Mouse (Mus musculus) limb, embryonic 14.5 days (tissue): Measurements from ENCODE around the gene Palld. TPM values are rescaled to one million over a fixed set of nuclear protein-coding genes. Genes with fewer than 3 reads are reported as not detected.

Source experiments
- ATAC-seq: fragments of 200-750 bp; cut with Nextera tagmentation; 2 replicates; pipeline ENCODE4 v1.8.0; 2017; ENCODE audit warnings: low read depth, moderate number of reproducible peaks, moderate TSS enrichment; ENCODE audit not compliant: low FRiP score
- DNase-seq: peaks from one replicate; pipeline ENCODE4 v3.0.0-alpha.2; 2015; ENCODE audit warnings: low spot score
- H3K27ac ChIP-seq: fragments of 300-500 bp; sonication (generic); replicated peaks from 2 replicates; pipeline ENCODE4 v1.5.1; 2014; ENCODE audit warnings: low read depth, mild to moderate bottlenecking, low read length, moderate library complexity, mixed read lengths
- H3K27me3 ChIP-seq: fragments of 300-500 bp; sonication (generic); 2 replicates; pipeline ENCODE4 v1.6.1; 2014; ENCODE audit warnings: low read length, mixed read lengths; ENCODE audit not compliant: control insufficient read depth, insufficient read depth
- H3K36me3 ChIP-seq: fragments of 300-500 bp; sonication (generic); 2 replicates; pipeline ENCODE4 v1.6.1; 2014; ENCODE audit warnings: mild to moderate bottlenecking, low read length, moderate library complexity, mixed read lengths; ENCODE audit not compliant: control insufficient read depth, insufficient read depth
- H3K4me1 ChIP-seq: fragments of 300-500 bp; sonication (generic); 2 replicates; pipeline ENCODE4 v1.6.1; 2014; ENCODE audit warnings: antibody characterized with exemption, low read length, mixed read lengths; ENCODE audit not compliant: control insufficient read depth, insufficient read depth
- H3K4me2 ChIP-seq: fragments of 300-500 bp; sonication (generic); replicated peaks from 2 replicates; pipeline ENCODE4 v1.6.1; 2014; ENCODE audit warnings: low read depth, mild to moderate bottlenecking, low read length, moderate library complexity; ENCODE audit not compliant: severe bottlenecking
- H3K4me3 ChIP-seq: fragments of 300-500 bp; sonication (generic); replicated peaks from 2 replicates; pipeline ENCODE4 v1.5.1; 2014; ENCODE audit warnings: low read length
- H3K9ac ChIP-seq: fragments of 300-500 bp; sonication (generic); 2 replicates; pipeline ENCODE4 v1.6.1; 2014; ENCODE audit warnings: mild to moderate bottlenecking, low read depth, low read length, moderate library complexity; ENCODE audit not compliant: severe bottlenecking
- H3K9me3 ChIP-seq: fragments of 300-500 bp; sonication (generic); 2 replicates; pipeline ENCODE4 v1.6.1; 2016; ENCODE audit warnings: low read length; ENCODE audit not compliant: control insufficient read depth
- POLR2A ChIP-seq: fragments of 200-500 bp; IDR thresholded peaks from 2 replicates; pipeline ENCODE4 v1.8.0; 2012; ENCODE audit warnings: inconsistent platforms, mild to moderate bottlenecking, moderate library complexity, borderline replicate concordance; ENCODE audit not compliant: insufficient read depth, insufficient read length; ENCODE audit errors: extremely low read depth
- WGBS: fragments of 180-500 bp; shearing (Covaris S2); extraction: QIAGEN DNeasy Blood & Tissue Kit; methylation state at CpG from one replicate; pipeline ENCODE4 v1.1.7; 2014; 5-methylcytosine and 5-hydroxymethylcytosine counted together
- polyA plus RNA-seq, 2 experiments: library from polyadenylated mRNA; depleted of rRNA in 1 of 2; stranded (reverse) in 1 of 2; unstranded in 1 of 2; fragments of >200 nt; fragmentation: Nextera tagmentation in 1 of 2; extraction: Ambion mirVana in 1 of 2; gene quantifications; 2 replicates each; pipeline versions ENCODE4 v1.2.1 to v1.2.3; 2012 to 2014

Gene Palld
- polyA plus RNA-seq, 2 experiments, result 61.4 to 99.0 TPM

GRCm38 (mm10) chr8:61691391-61691790 lies 211.1 kb downstream of the Palld start:
- DNase-seq, result no peak

DNA sequence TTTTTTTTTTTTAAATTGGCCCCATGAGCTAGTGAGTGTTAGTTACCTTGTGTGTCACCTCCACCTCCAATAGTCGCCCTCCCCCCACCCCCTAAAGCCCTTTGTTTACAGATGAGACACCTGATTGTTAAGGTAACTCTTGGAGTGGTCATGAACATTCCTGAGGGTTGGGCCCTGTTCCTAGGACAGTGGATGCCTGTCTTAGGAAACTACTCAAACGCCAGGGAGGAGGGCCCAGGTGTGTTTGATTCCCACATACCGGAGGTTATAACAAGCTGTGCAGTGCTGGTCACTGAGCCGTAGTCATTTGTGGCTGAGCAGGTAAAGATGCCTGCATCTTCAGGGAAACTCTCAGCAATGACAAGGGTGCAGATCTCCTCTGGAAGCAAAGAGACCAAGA lies 215.4 kb downstream of the Palld start:
- Histone ChIP-seq H3K36me3 (peaks cover 21% of the 10 kb centered on the region), H3K27ac (no peak overlapping the region), H3K9me3 (no peaks in the 10 kb centered on the region), H3K9ac (no peak overlapping the region), H3K4me1 (peaks cover 6% of the 10 kb centered on the region; the same call in 1 of the 2 replicates), H3K27me3 (no peaks in the 10 kb centered on the region), H3K4me3 (no peak overlapping the region), H3K4me2 (no peak overlapping the region)
- ATAC-seq, result no peak
- WGBS, result 54% methylated on average over 4 of the region's 4 CpGs
- TF ChIP-seq POLR2A, result no peak
- DNase-seq, result no peak

More at GRCm38 (mm10) chr8:61691391-61691790, 211.1 kb downstream of the Palld start:
- Histone ChIP-seq H3K4me2 (no peak overlapping the region), H3K36me3 (peaks cover 6% of the 10 kb centered on the region; the same call in 1 of the 2 replicates), H3K9me3 (no peaks in the 10 kb centered on the region), H3K4me1 (peaks cover 9% of the 10 kb centered on the region; the same call in 1 of the 2 replicates), H3K27ac (no peak overlapping the region), H3K9ac (no peak overlapping the region), H3K4me3 (no peak overlapping the region), H3K27me3 (no peaks in the 10 kb centered on the region)
- 35% methylated on average over 1 of the region's 1 CpGs for WGBS
- no peak for TF ChIP-seq POLR2A
- no peak for ATAC-seq

DNA sequence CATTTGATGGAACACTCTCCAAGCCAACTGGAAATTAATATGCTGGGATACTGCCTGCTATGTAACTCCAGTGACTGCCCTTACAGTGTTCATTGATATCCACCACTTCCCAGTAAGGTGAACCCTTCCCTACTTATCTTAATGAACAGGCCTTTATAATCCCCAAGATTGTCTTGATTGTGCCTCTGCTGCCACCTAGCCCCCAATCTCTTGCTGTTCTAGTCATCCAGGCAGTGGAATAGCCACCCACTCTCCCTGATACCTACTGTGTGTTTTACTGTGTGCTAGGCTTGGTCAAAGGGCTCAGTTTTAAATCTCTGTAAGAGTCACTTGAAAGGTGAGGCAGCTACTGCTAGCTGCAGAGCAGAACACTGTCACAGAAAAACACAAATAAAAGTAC lies 216.2 kb downstream of the Palld start:
- no peak overlapping the region for H3K4me3 ChIP-seq
- no peak overlapping the region for H3K9ac ChIP-seq
- no peaks in the 10 kb centered on the region for H3K27me3 ChIP-seq
- H3K4me1 ChIP-seq, result peaks cover 6% of the 10 kb centered on the region; the same call in 1 of the 2 replicates
- no peak overlapping the region for H3K27ac ChIP-seq
- ATAC-seq, result no peak
- peaks cover 21% of the 10 kb centered on the region for H3K36me3 ChIP-seq
- no peaks in the 10 kb centered on the region for H3K9me3 ChIP-seq
- no peak for DNase-seq
- TF ChIP-seq POLR2A, result no peak
- no peak overlapping the region for H3K4me2 ChIP-seq

- DNase-seq, result no peak
Measured at GRCm38 (mm10) chr8:61685280-61685679, 217.2 kb downstream of the Palld start.

GRCm38 (mm10) chr8:61684280-61684939 lies 218.1 kb downstream of the Palld start:
- no peak overlapping the region for H3K4me3 ChIP-seq
- H3K9me3 ChIP-seq, result no peaks in the 10 kb centered on the region
- DNase-seq, result peak; percentile 36
- H3K27ac ChIP-seq, result 0 out of 2 replicates have a peak overlapping the region, but pooled peaks have one; percentile 4
- H3K9ac ChIP-seq, result no peak overlapping the region
- H3K4me1 ChIP-seq, result peaks cover 6% of the 10 kb centered on the region; the same call in 1 of the 2 replicates
- WGBS, result 51% methylated on average over 4 of the region's 4 CpGs
- TF ChIP-seq POLR2A, result no peak
- peak; percentile 53 for ATAC-seq
- no peaks in the 10 kb centered on the region for H3K27me3 ChIP-seq
- H3K36me3 ChIP-seq, result peaks cover 21% of the 10 kb centered on the region
- no peak overlapping the region for H3K4me2 ChIP-seq

More at GRCm38 (mm10) chr8:61685280-61685679, 217.2 kb downstream of the Palld start:
- no peak for TF ChIP-seq POLR2A
- Histone ChIP-seq H3K27ac (no peak overlapping the region), H3K9ac (no peak overlapping the region), H3K4me2 (no peak overlapping the region), H3K4me1 (peaks cover 6% of the 10 kb centered on the region; the same call in 1 of the 2 replicates), H3K9me3 (no peaks in the 10 kb centered on the region), H3K27me3 (no peaks in the 10 kb centered on the region), H3K4me3 (no peak overlapping the region), H3K36me3 (peaks cover 21% of the 10 kb centered on the region)
- ATAC-seq, result no peak
- 95% methylated on average over 1 of the region's 1 CpGs for WGBS

DNA sequence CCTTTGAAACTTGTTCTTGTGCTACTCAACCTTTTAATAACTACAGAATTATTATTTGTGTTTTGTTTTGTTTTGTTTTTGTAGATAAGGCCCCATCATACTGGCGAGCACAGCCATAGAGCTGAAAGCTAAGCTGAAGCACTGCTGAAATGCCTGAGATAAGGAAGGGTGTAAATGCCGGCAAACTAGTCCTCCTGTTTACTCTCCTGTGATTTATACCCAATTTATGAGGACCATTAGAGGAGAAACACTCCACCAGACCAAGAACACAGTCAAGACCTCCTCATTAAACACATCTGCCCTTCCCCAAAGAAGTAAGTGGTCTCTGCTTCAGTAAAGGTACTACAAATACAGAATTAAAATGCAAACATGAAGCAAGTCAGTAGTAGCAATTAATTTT lies 219.6 kb downstream of the Palld start:
- Histone ChIP-seq H3K27ac (no peak overlapping the region), H3K4me3 (no peak overlapping the region), H3K4me1 (peaks cover 6% of the 10 kb centered on the region; the same call in 1 of the 2 replicates), H3K27me3 (no peaks in the 10 kb centered on the region), H3K36me3 (peaks cover 25% of the 10 kb centered on the region), H3K4me2 (no peak overlapping the region), H3K9me3 (no peaks in the 10 kb centered on the region), H3K9ac (no peak overlapping the region)
- no peak for TF ChIP-seq POLR2A
- 41% methylated on average over 2 of the region's 2 CpGs for WGBS
- DNase-seq (no peak), ATAC-seq (no peak)
